Mouse (Mus musculus) thymus, postnatal 4 days (tissue): ENCODE measurements around the gene Nadk2.

Experiments
- DNase-seq: peaks from one replicate; pipeline ENCODE4 v3.0.0; 2021

Nadk2 gene

GRCm38 (mm10) chr15:9088683-9089072 is 17.6 kb downstream of the Nadk2 start:
- DNase-seq: no peak

- DNase-seq: no peak
These were observed 18.2 kb downstream of the Nadk2 start for GRCm38 (mm10) chr15:9089136-9089720.

DNA sequence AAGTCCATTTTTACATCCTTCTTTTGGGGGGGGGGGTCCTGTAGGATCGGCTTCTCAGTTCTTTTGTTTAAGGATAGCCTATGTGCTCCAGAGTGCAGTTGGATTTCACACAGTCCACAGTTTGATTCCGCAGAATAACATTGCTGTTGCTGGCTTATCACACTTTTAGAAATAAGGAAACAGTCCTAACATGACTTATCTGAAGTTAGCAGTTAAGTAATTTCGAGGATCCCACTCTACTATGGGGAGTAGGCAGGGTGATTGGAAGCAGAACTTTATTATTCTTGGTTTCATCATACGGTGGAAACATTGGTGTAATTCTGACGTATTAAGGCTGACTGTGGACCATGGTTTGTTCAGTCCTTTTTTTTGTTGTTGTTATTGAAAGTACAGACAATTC is 19.6 kb downstream of the Nadk2 start:
- DNase-seq: no peak

- DNase-seq: no peak
These were observed 22.7 kb downstream of the Nadk2 start for GRCm38 (mm10) chr15:9093598-9094365.

- no peak for DNase-seq
These were observed 23.3 kb downstream of the Nadk2 start for GRCm38 (mm10) chr15:9094366-9094750.

DNA sequence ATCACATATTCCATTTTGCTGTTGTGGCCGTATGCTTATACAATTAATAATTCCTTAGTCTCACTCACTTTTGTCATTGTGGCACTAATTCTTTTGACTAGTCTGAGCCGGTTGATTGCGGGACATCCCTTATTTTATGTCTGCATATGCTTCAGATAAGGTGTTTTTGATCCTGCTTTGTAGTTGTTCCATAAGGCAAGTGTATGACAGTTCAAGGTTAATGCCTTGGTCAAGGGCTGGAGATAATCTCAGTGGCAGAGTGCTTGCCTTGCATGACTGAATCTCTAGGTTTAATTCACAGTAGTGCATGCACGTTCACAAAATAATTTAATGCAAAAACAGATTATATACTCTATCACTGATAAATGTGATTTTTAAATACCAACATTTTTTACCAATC is 25.8 kb downstream of the Nadk2 start:
- no peak for DNase-seq

- no peak for DNase-seq
These were observed 29.5 kb downstream of the Nadk2 start for GRCm38 (mm10) chr15:9100446-9101077.

- DNase-seq: no peak
These were observed 35.4 kb downstream of the Nadk2 start for GRCm38 (mm10) chr15:9106303-9107074.

DNA sequence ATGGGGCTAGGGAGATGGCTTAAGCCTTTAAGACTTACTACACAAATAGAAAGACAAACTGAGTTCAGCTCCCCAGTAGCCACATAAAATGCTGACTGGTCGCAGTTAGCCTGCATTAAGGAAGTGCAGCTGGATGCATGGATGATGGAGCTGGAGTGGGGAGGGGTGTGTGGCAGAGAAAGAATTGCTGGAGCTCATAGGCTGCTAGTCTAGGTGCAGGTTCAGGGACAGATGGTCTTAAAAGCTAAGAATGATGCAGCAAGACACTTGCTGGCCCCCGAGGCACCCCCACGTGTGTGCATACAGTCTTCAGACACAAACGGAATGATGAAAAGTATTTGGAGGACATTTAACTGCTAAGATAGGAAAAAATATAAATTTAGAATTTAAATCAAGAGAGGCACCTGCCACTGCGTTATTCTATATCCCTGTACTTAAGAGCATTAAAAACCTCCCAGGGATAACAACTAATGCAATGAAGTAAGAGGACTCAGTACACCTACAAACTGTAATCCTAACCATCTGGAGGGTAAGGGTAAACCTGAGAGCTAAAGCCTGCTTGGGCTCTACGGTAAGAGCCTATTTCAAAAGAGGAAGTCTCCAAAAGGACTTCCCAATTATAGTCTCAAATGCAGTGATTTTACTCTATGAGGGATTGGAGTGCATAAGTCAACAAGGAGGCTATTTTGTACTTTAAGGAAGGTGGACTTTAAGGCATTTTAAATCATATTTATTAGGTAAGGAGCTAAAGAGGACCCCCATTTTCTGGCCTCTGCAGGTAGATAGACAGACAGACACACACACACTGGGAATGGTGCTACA is 39.7 kb downstream of the Nadk2 start:
- no peak for DNase-seq

GRCm38 (mm10) chr15:9111648-9112047 is 40.6 kb downstream of the Nadk2 start:
- DNase-seq: no peak

DNA sequence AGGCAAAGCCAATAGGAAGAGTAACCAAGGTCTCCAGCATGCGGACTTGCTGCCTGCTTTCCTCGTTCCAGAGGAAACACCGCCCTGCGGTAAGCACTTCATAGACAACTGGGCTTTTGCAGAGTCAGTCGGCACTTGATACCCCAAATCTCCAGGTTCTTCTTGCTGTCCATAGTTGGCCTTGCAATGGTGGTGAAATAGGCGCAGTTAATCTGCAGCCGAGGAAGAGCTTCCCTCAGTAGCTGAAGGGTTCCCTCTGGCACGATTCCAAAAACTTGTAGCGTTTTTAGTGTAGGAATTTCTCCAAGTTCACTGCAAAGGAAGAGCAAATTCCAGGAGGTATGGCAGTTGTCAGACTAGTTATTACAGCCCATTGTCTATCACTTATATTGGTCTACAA is 42.5 kb downstream of the Nadk2 start:
- DNase-seq: no peak

- no peak for DNase-seq
These were observed 43.1 kb downstream of the Nadk2 start for GRCm38 (mm10) chr15:9114131-9114530.

GRCm38 (mm10) chr15:9114599-9114998 is 43.5 kb downstream of the Nadk2 start:
- DNase-seq: no peak

GRCm38 (mm10) chr15:9118852-9119251 is 47.8 kb downstream of the Nadk2 start:
- DNase-seq: no peak

DNA sequence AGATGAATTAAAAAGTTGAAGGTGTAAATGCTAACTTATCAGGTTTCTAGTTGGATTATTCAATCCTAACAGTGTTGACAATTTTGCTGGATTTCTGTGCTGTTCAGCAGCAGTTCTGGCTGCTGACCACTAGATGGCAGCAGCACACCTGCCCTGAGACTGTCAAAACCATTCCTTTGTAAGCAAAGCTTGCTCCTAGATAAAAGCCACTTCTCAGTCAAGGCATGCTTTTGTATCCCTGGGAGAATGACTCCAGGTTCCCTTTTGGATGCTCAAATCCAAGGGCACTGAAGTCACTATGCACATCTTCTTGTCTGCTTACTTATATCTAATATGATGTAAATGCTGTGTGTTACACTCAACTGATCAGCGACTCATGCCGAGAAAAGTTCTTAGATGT is 49.0 kb downstream of the Nadk2 start:
- peak; percentile 48 for DNase-seq

- DNase-seq: no peak
These were observed 51.9 kb downstream of the Nadk2 start for GRCm38 (mm10) chr15:9122989-9123388.

GRCm38 (mm10) chr15:9124856-9125255 is 53.8 kb downstream of the Nadk2 start:
- DNase-seq: no peak

DNA sequence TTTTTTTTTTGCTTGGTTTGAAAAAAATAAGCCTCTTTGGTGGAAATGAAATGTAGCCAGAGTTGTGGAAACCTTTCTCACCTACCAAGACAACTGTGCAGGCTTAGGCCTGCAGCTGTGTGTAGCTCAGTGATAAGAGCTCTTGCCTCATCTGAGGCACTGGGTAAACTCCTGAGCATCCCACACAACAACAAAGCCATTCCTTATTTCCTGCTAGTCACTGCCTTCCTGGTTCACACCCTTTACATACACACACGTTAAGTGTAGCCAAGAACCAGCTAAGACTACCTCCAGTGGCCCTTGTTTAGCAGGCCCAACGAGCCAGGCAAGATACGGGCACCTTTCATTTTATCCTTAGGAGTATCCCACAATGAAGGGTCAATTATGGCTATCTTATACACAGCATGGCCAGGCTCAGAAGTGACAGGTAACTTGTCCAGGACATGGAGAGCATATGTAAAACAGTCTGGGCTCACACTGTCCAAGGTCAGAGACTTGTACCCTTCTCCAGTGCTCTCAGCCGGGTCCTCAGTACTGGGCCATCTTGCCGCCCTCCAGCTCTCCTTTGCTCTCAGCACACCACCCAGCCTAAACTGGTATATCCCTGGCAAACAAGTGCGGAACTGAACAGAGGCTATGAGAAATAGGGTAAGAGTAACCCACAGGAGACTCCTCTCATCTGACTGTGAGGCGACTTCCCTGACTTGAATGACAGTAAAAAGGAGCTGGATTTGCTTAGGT is 56.2 kb downstream of the Nadk2 start:
- no peak for DNase-seq

- no peak for DNase-seq
These were observed 59.9 kb downstream of the Nadk2 start for GRCm38 (mm10) chr15:9130772-9131498.

- DNase-seq: no peak
These were observed 60.4 kb downstream of the Nadk2 start for GRCm38 (mm10) chr15:9131499-9131888.
